Comparison of ENCODE assay signal across 9 mouse cellular contexts in the genomic region with DNA sequence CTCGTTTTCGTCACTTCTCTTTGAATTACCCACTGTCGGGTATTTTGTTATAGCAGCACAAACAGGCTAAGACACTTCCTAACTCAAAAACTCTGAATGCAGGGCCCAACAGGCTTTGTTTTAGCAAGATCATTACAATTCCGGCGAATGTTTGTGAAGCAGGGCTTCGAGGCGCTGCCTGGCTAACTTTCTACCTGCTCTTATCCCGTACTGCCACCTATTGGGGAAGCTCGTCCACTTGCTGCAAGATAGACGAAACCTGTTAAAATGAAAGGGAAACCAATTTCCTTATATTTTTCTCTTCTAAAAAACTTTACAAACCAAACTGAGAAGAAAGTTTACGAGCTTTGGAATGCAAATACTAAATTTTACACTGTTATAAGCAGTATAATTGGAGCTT.
A peak's percentile ranks its signal among the peaks of the same experiment; 100 is the strongest.
DNase-seq lines count a peak whose midpoint lies in the region; ATAC-seq lines count a peak whose summit lies in the region.
"Had no signal": no experiment of that assay in that cellular context is flagged by ENCODE, and none has a peak within 500 bp of the region (broad histone marks: within the 10 kb centered on the region; RNA-seq: fewer than 3 reads in every experiment).

No protein-coding gene starts in this region.

- no peak overlapping the region for H3K9ac ChIP-seq in liver, embryonic 12.5 days
- H3K9ac ChIP-seq in liver, embryonic 13.5 days: no peak overlapping the region
- no peak overlapping the region for H3K9ac ChIP-seq in intestine, embryonic 15.5 days
- H3K9ac ChIP-seq: neural tube, embryonic 13.5 days had no signal

- H3K9me3 ChIP-seq in liver, embryonic 12.5 days (replicated peaks): no peaks in the 10 kb centered on the region
- no peaks in the 10 kb centered on the region for H3K9me3 ChIP-seq in liver, embryonic 13.5 days (replicated peaks)
- H3K9me3 ChIP-seq in intestine, embryonic 15.5 days: no peaks in the 10 kb centered on the region
- H3K9me3 ChIP-seq: neural tube, embryonic 13.5 days had no signal

- 21% methylated on average over 11 of the region's 11 CpGs for WGBS in liver, embryonic 12.5 days (ENCODE audit: insufficient replicate concordance)
- 28% methylated on average over 11 of the region's 11 CpGs for WGBS in liver, embryonic 13.5 days (ENCODE audit: insufficient replicate concordance)
- WGBS in intestine, embryonic 15.5 days: 26% methylated on average over 11 of the region's 11 CpGs

- H3K4me3 ChIP-seq in liver, embryonic 12.5 days: no peak overlapping the region
- H3K4me3 ChIP-seq in liver, embryonic 13.5 days (replicated peaks): no peak overlapping the region
- no peak overlapping the region for H3K4me3 ChIP-seq in intestine, embryonic 15.5 days (replicated peaks)
- H3K4me3 ChIP-seq: neural tube, embryonic 13.5 days had no signal

- H3K27me3 ChIP-seq in liver, embryonic 12.5 days (replicated peaks): peaks cover 22% of the 10 kb centered on the region
- peaks cover 6% of the 10 kb centered on the region for H3K27me3 ChIP-seq in liver, embryonic 13.5 days
- H3K27me3 ChIP-seq in intestine, embryonic 15.5 days (replicated peaks): 0 out of 2 replicates have a peak, but pooled peaks cover 2% of the 10 kb centered on the region

- H3K27ac ChIP-seq in liver, embryonic 12.5 days: no peak overlapping the region
- H3K27ac ChIP-seq in liver, embryonic 13.5 days: no peak overlapping the region
- no peak overlapping the region for H3K27ac ChIP-seq in intestine, embryonic 15.5 days
- H3K27ac ChIP-seq: neural tube, embryonic 13.5 days had no signal

- no peaks in the 10 kb centered on the region for H3K4me1 ChIP-seq in liver, embryonic 12.5 days
- no peaks in the 10 kb centered on the region for H3K4me1 ChIP-seq in liver, embryonic 13.5 days (replicated peaks)
- no peaks in the 10 kb centered on the region for H3K4me1 ChIP-seq in intestine, embryonic 15.5 days (replicated peaks)
- H3K4me1 ChIP-seq: neural tube, embryonic 13.5 days had no signal

- no peak for ATAC-seq in liver, embryonic 12.5 days
- peak; percentile 88 for ATAC-seq in inflammation-experienced regulatory T-cells, adult 6 months
- ATAC-seq in liver, embryonic 13.5 days (ENCODE audit: low read depth): no peak
- ATAC-seq in intestine, embryonic 15.5 days: no peak

- H3K36me3 ChIP-seq in liver, embryonic 12.5 days: no peaks in the 10 kb centered on the region
- no peaks in the 10 kb centered on the region for H3K36me3 ChIP-seq in liver, embryonic 13.5 days
- H3K36me3 ChIP-seq in intestine, embryonic 15.5 days: no peaks in the 10 kb centered on the region
- H3K36me3 ChIP-seq: neural tube, embryonic 13.5 days had no signal

- DNase-seq in liver (peak; percentile 59), R1 (ENCODE audit: low read depth, low spot score) (peak; percentile 42)
- peak; percentile 11 for DNase-seq in embryo, embryonic 11.5 days (ENCODE audit: low read depth, low spot score)
- DNase-seq in liver, embryonic 13.5 days: peak; percentile 28
- peak; percentile 49 for DNase-seq in right cerebral cortex, postnatal 14 days

- H3K4me2 ChIP-seq in liver, embryonic 12.5 days: no peak overlapping the region
- H3K4me2 ChIP-seq in liver, embryonic 13.5 days: no peak overlapping the region
- H3K4me2 ChIP-seq in intestine, embryonic 15.5 days (replicated peaks): no peak overlapping the region
- H3K4me2 ChIP-seq: neural tube, embryonic 13.5 days had no signal
